9 mouse cellular contexts compared by ENCODE assay signal in genomic region chr16:50374611-50375010, GRCm38 (mm10). TPM values are rescaled to one million over a fixed set of nuclear protein-coding genes. Genes with fewer than 3 reads are reported as not detected.
A peak's percentile ranks its signal among the peaks of the same experiment; 100 is the strongest.
DNase-seq lines count a peak whose midpoint lies in the region; ATAC-seq and TF ChIP-seq lines count a peak whose summit lies in the region.
"Had no signal": no experiment of that assay in that cellular context is flagged by ENCODE, and none has a peak within 500 bp of the region (broad histone marks: within the 10 kb centered on the region; RNA-seq: fewer than 3 reads in every experiment).

No protein-coding gene starts in this region.

- TF ChIP-seq EP300 in liver, postnatal 0 days (IDR thresholded peaks at IDR 0.05; ENCODE audit: low read depth): no peak
- TF ChIP-seq EP300 in stomach, postnatal 0 days (optimal IDR thresholded peaks at IDR 0.05): no peak

- no peak overlapping the region for H3K4me3 ChIP-seq in liver, embryonic 12.5 days
- H3K4me3 ChIP-seq in liver, postnatal 0 days (ENCODE audit: low read depth, low read length): no peak overlapping the region
- no peak overlapping the region for H3K4me3 ChIP-seq in stomach, postnatal 0 days (ENCODE audit: low read depth, low read length)
- H3K4me3 ChIP-seq: heart, embryonic 13.5 days had no signal

- peaks cover 24% of the 10 kb centered on the region for H3K4me1 ChIP-seq in liver, embryonic 12.5 days
- no peaks in the 10 kb centered on the region for H3K4me1 ChIP-seq in liver, postnatal 0 days (ENCODE audit: insufficient read depth)
- no peaks in the 10 kb centered on the region for H3K4me1 ChIP-seq in stomach, postnatal 0 days (replicated peaks; ENCODE audit: control insufficient read depth, insufficient read depth)

- H3K36me3 ChIP-seq in liver, embryonic 12.5 days: no peaks in the 10 kb centered on the region
- no peaks in the 10 kb centered on the region for H3K36me3 ChIP-seq in liver, postnatal 0 days (replicated peaks; ENCODE audit: insufficient read depth, low read length)
- H3K36me3 ChIP-seq in stomach, postnatal 0 days (ENCODE audit: control insufficient read depth, insufficient read depth, low read length): no peaks in the 10 kb centered on the region
- H3K36me3 ChIP-seq: heart, embryonic 13.5 days had no signal

- no peak overlapping the region for H3K4me2 ChIP-seq in liver, embryonic 12.5 days
- H3K4me2 ChIP-seq in liver, postnatal 0 days (ENCODE audit: low read depth, low read length): no peak overlapping the region
- no peak overlapping the region for H3K4me2 ChIP-seq in stomach, postnatal 0 days (replicated peaks; ENCODE audit: low read depth)
- H3K4me2 ChIP-seq: heart, embryonic 13.5 days had no signal

- WGBS in liver, embryonic 12.5 days (ENCODE audit: insufficient replicate concordance): 70% methylated on average over 3 of the region's 3 CpGs
- 76% methylated on average over 3 of the region's 3 CpGs for WGBS in liver, postnatal 0 days (ENCODE audit: insufficient replicate concordance)
- 89% methylated on average over 3 of the region's 3 CpGs for WGBS in stomach, postnatal 0 days

- TF ChIP-seq CTCF in liver, postnatal 0 days (IDR thresholded peaks at IDR 0.05; ENCODE audit: low read depth): peak; percentile 70
- TF ChIP-seq CTCF in stomach, postnatal 0 days (IDR thresholded peaks at IDR 0.05; ENCODE audit: low read depth): peak; percentile 77

- no peak overlapping the region for H3K9ac ChIP-seq in liver, embryonic 12.5 days
- no peak overlapping the region for H3K9ac ChIP-seq in liver, postnatal 0 days (replicated peaks)
- no peak overlapping the region for H3K9ac ChIP-seq in stomach, postnatal 0 days (ENCODE audit: low read length)
- H3K9ac ChIP-seq: heart, embryonic 13.5 days had no signal

- peak; percentile 34 to 63 for DNase-seq in cerebellum, postnatal 14 days
- no peak for DNase-seq in cerebellum, adult 9-11 months
- peak; percentile 51 for DNase-seq in liver
- peak; percentile 40 for DNase-seq in c-Kit-negative CD71-positive TER-119-positive erythroid progenitor cells, embryonic 14.5 days (ENCODE audit: low read depth, low spot score)
- peak; percentile 48 for DNase-seq in liver, postnatal 0 days
- DNase-seq in stomach, postnatal 0 days (ENCODE audit: low spot score): peak; percentile 30
- no peak for DNase-seq in urinary bladder, adult 18-20 months (ENCODE audit: low spot score in 2 of 2)

- no peaks in the 10 kb centered on the region for H3K27me3 ChIP-seq in liver, embryonic 12.5 days (replicated peaks)
- no peaks in the 10 kb centered on the region for H3K27me3 ChIP-seq in liver, postnatal 0 days (ENCODE audit: insufficient read depth, low read length)
- no peaks in the 10 kb centered on the region for H3K27me3 ChIP-seq in stomach, postnatal 0 days (ENCODE audit: control insufficient read depth, insufficient read depth, low read length)
- H3K27me3 ChIP-seq: heart, embryonic 13.5 days had no signal

- no peaks in the 10 kb centered on the region for H3K9me3 ChIP-seq in liver, embryonic 12.5 days (replicated peaks)
- H3K9me3 ChIP-seq in liver, postnatal 0 days (ENCODE audit: low read length): no peaks in the 10 kb centered on the region
- no peaks in the 10 kb centered on the region for H3K9me3 ChIP-seq in stomach, postnatal 0 days (ENCODE audit: control insufficient read depth, low read length)
- H3K9me3 ChIP-seq: heart, embryonic 13.5 days had no signal

- H3K27ac ChIP-seq in liver, embryonic 12.5 days: no peak overlapping the region
- H3K27ac ChIP-seq in liver, postnatal 0 days (ENCODE audit: low read depth): no peak overlapping the region
- H3K27ac ChIP-seq in stomach, postnatal 0 days (replicated peaks): no peak overlapping the region
- H3K27ac ChIP-seq: heart, embryonic 13.5 days had no signal

- ATAC-seq in liver, embryonic 12.5 days: no peak
- ATAC-seq in liver, postnatal 0 days: no peak
- no peak for ATAC-seq in stomach, postnatal 0 days (ENCODE audit: low FRiP score, low TSS enrichment)

RNA-seq across cellular contexts. Expression of gene Bbx, which starts 57.6 kb away (rescaled TPM):
- polyA plus RNA-seq in liver, embryonic 12.5 days (2016; fragmentation: Nextera tagmentation; extraction: Ambion mirVana): 11.7 and 12.1 TPM in 2 replicates
- polyA plus RNA-seq in liver, postnatal 0 days (2015; fragmentation: Nextera tagmentation; extraction: Ambion mirVana): 6.5 and 7.9 TPM in 2 replicates
- polyA plus RNA-seq in stomach, postnatal 0 days (2015; fragmentation: Nextera tagmentation; extraction: Ambion mirVana): 17.9 TPM in 2 replicates

Comparison
In these comparisons a context has a peak if more than half of its experiments do, and no peak if none do; other contexts are left out.
1. DNase-seq: peak in cerebellum, postnatal 14 days (2 of 2), liver (single experiment), c-Kit-negative CD71-positive TER-119-positive erythroid progenitor cells, embryonic 14.5 days (single experiment), liver, postnatal 0 days (single experiment) and stomach, postnatal 0 days (single experiment); none in cerebellum, adult 9-11 months (single experiment) and urinary bladder, adult 18-20 months (0 of 2).